ENCODE assay signal across 24 mouse cellular contexts in genomic region chr15:23562181-23562580, GRCm38 (mm10).
A peak's percentile ranks its signal among the peaks of the same experiment; 100 is the strongest.
DNase-seq lines count a peak whose midpoint lies in the region; ATAC-seq and TF ChIP-seq lines count a peak whose summit lies in the region.
"Had no signal": no experiment of that assay in that cellular context is flagged by ENCODE, and none has a peak within 500 bp of the region (broad histone marks: within the 10 kb centered on the region; RNA-seq: fewer than 3 reads in every experiment).

No protein-coding gene starts in this region.

- TF ChIP-seq CTCF in hindbrain, postnatal 0 days (IDR thresholded peaks at IDR 0.05; ENCODE audit: low read depth), result no peak
- no peak for TF ChIP-seq CTCF in midbrain, postnatal 0 days (IDR thresholded peaks at IDR 0.05)

- no peaks in the 10 kb centered on the region for H3K36me3 ChIP-seq in hindbrain, postnatal 0 days (ENCODE audit: insufficient read depth, low read length)
- H3K36me3 ChIP-seq in hindbrain, embryonic 14.5 days (replicated peaks; ENCODE audit: control insufficient read depth, insufficient read depth), result no peaks in the 10 kb centered on the region
- no peaks in the 10 kb centered on the region for H3K36me3 ChIP-seq in midbrain, postnatal 0 days (ENCODE audit: insufficient read depth, low read length)
- H3K36me3 ChIP-seq in midbrain, embryonic 14.5 days (ENCODE audit: control insufficient read depth, insufficient read depth, low read length), result no peaks in the 10 kb centered on the region
- H3K36me3 ChIP-seq in kidney, embryonic 15.5 days, result no peaks in the 10 kb centered on the region
- no peaks in the 10 kb centered on the region for H3K36me3 ChIP-seq in intestine, embryonic 15.5 days
- H3K36me3 ChIP-seq: embryonic facial prominence, embryonic 13.5 days; midbrain, embryonic 15.5 days; neural tube, embryonic 15.5 days had no signal

- H3K27me3 ChIP-seq in hindbrain, postnatal 0 days (ENCODE audit: insufficient read depth, low read length), result no peaks in the 10 kb centered on the region
- H3K27me3 ChIP-seq in hindbrain, embryonic 14.5 days (ENCODE audit: control insufficient read depth, insufficient read depth, low read length), result no peaks in the 10 kb centered on the region
- H3K27me3 ChIP-seq in midbrain, postnatal 0 days (ENCODE audit: insufficient read depth, low read length), result no peaks in the 10 kb centered on the region
- no peaks in the 10 kb centered on the region for H3K27me3 ChIP-seq in midbrain, embryonic 14.5 days (ENCODE audit: control insufficient read depth, insufficient read depth, low read length)
- no peaks in the 10 kb centered on the region for H3K27me3 ChIP-seq in kidney, embryonic 15.5 days
- no peaks in the 10 kb centered on the region for H3K27me3 ChIP-seq in intestine, embryonic 15.5 days (replicated peaks)
- H3K27me3 ChIP-seq: embryonic facial prominence, embryonic 13.5 days; megakaryocyte, embryonic 14.5 days; midbrain, embryonic 15.5 days; neural tube, embryonic 15.5 days had no signal

- peak; percentile 31; the same call in 1 of the 2 replicates for ATAC-seq in cerebellum, adult (ENCODE audit: insufficient number of reproducible peaks, low FRiP score, low TSS enrichment)
- ATAC-seq in hindbrain, postnatal 0 days, result no peak
- ATAC-seq in hindbrain, embryonic 14.5 days (ENCODE audit: low FRiP score), result no peak
- ATAC-seq in midbrain, postnatal 0 days (ENCODE audit: low FRiP score), result no peak
- no peak for ATAC-seq in midbrain, embryonic 14.5 days (ENCODE audit: low FRiP score, low TSS enrichment)
- ATAC-seq in kidney, embryonic 15.5 days (replicated peaks; ENCODE audit: low FRiP score), result no peak
- ATAC-seq in intestine, embryonic 15.5 days, result no peak
- ATAC-seq: CD4-positive, CD25-positive, alpha-beta regulatory T cell, adult 4 months; hindbrain, embryonic 16.5 days; midbrain, embryonic 15.5 days had no signal

- H3K4me1 ChIP-seq in hindbrain, postnatal 0 days (ENCODE audit: insufficient read depth, low read length), result no peaks in the 10 kb centered on the region
- H3K4me1 ChIP-seq in hindbrain, embryonic 14.5 days (replicated peaks; ENCODE audit: control insufficient read depth, insufficient read depth, low read length), result no peaks in the 10 kb centered on the region
- H3K4me1 ChIP-seq in midbrain, postnatal 0 days (ENCODE audit: insufficient read depth, low read length), result no peaks in the 10 kb centered on the region
- no peaks in the 10 kb centered on the region for H3K4me1 ChIP-seq in midbrain, embryonic 14.5 days (ENCODE audit: control insufficient read depth, insufficient read depth, low read length)
- H3K4me1 ChIP-seq in kidney, embryonic 15.5 days, result no peaks in the 10 kb centered on the region
- no peaks in the 10 kb centered on the region for H3K4me1 ChIP-seq in intestine, embryonic 15.5 days (replicated peaks)
- H3K4me1 ChIP-seq: embryonic facial prominence, embryonic 13.5 days; megakaryocyte, embryonic 14.5 days; midbrain, embryonic 15.5 days; neural tube, embryonic 15.5 days had no signal

- H3K4me2 ChIP-seq in hindbrain, postnatal 0 days (ENCODE audit: low read depth, low read length), result no peak overlapping the region
- H3K4me2 ChIP-seq in hindbrain, embryonic 14.5 days (replicated peaks), result no peak overlapping the region
- no peak overlapping the region for H3K4me2 ChIP-seq in midbrain, postnatal 0 days (ENCODE audit: low read depth, low read length, poor library complexity, severe bottlenecking)
- H3K4me2 ChIP-seq in midbrain, embryonic 14.5 days (ENCODE audit: low read length), result no peak overlapping the region
- H3K4me2 ChIP-seq in kidney, embryonic 15.5 days, result no peak overlapping the region
- no peak overlapping the region for H3K4me2 ChIP-seq in intestine, embryonic 15.5 days (replicated peaks)
- H3K4me2 ChIP-seq: embryonic facial prominence, embryonic 13.5 days; midbrain, embryonic 15.5 days; neural tube, embryonic 15.5 days had no signal

- H3K27ac ChIP-seq in hindbrain, postnatal 0 days, result no peak overlapping the region
- no peak overlapping the region for H3K27ac ChIP-seq in hindbrain, embryonic 14.5 days
- no peak overlapping the region for H3K27ac ChIP-seq in midbrain, postnatal 0 days (ENCODE audit: low read depth, low read length)
- no peak overlapping the region for H3K27ac ChIP-seq in midbrain, embryonic 14.5 days (replicated peaks; ENCODE audit: low read depth, low read length)
- no peak overlapping the region for H3K27ac ChIP-seq in kidney, embryonic 15.5 days
- H3K27ac ChIP-seq in intestine, embryonic 15.5 days, result no peak overlapping the region
- H3K27ac ChIP-seq: embryonic facial prominence, embryonic 13.5 days; heart, adult 2 months; kidney, postnatal 0 days; midbrain, embryonic 15.5 days; neural tube, embryonic 15.5 days had no signal

- WGBS in hindbrain, postnatal 0 days, result 85% methylated on average over 2 of the region's 2 CpGs
- 93% methylated on average over 2 of the region's 2 CpGs for WGBS in hindbrain, embryonic 14.5 days
- WGBS in midbrain, postnatal 0 days, result 92% methylated on average over 2 of the region's 2 CpGs
- WGBS in midbrain, embryonic 14.5 days, result 92% methylated on average over 2 of the region's 2 CpGs
- WGBS in kidney, embryonic 15.5 days, result 82% methylated on average over 2 of the region's 2 CpGs
- WGBS in intestine, embryonic 15.5 days, result 82% methylated on average over 2 of the region's 2 CpGs

- no peaks in the 10 kb centered on the region for H3K9me3 ChIP-seq in hindbrain, postnatal 0 days (ENCODE audit: low read length)
- H3K9me3 ChIP-seq in hindbrain, embryonic 14.5 days (ENCODE audit: control insufficient read depth, low read length), result no peaks in the 10 kb centered on the region
- H3K9me3 ChIP-seq in midbrain, postnatal 0 days (ENCODE audit: low read length), result no peaks in the 10 kb centered on the region
- no peaks in the 10 kb centered on the region for H3K9me3 ChIP-seq in midbrain, embryonic 14.5 days (ENCODE audit: control insufficient read depth, low read length)
- no peaks in the 10 kb centered on the region for H3K9me3 ChIP-seq in kidney, embryonic 15.5 days (replicated peaks)
- no peaks in the 10 kb centered on the region for H3K9me3 ChIP-seq in intestine, embryonic 15.5 days
- H3K9me3 ChIP-seq: embryonic facial prominence, embryonic 13.5 days; megakaryocyte, embryonic 14.5 days; midbrain, embryonic 15.5 days; neural tube, embryonic 15.5 days had no signal

- DNase-seq in cerebellum, adult 8-10 months, result no peak
- DNase-seq in hindbrain, postnatal 0 days (ENCODE audit: low spot score), result peak; percentile 17
- no peak for DNase-seq in hindbrain, embryonic 14.5 days (ENCODE audit: low spot score)
- peak; percentile 19 for DNase-seq in midbrain, postnatal 0 days (ENCODE audit: low spot score)
- no peak for DNase-seq in midbrain, embryonic 14.5 days
- DNase-seq: adrenal gland, postnatal 36 days; gastrocnemius, postnatal 14 days; heart, adult 2 months; heart, postnatal 36 days; kidney, adult 11 months; liver; right cerebral cortex, postnatal 14 days; spleen, adult 18-20 months; thymus, postnatal 36 days had no signal

- H3K4me3 ChIP-seq in hindbrain, postnatal 0 days (ENCODE audit: low read length), result no peak overlapping the region
- no peak overlapping the region for H3K4me3 ChIP-seq in hindbrain, embryonic 14.5 days (replicated peaks; ENCODE audit: low read length)
- no peak overlapping the region for H3K4me3 ChIP-seq in midbrain, postnatal 0 days (ENCODE audit: low read depth, low read length)
- no peak overlapping the region for H3K4me3 ChIP-seq in midbrain, embryonic 14.5 days (replicated peaks; ENCODE audit: low read depth, low read length)
- H3K4me3 ChIP-seq in kidney, embryonic 15.5 days (replicated peaks), result no peak overlapping the region
- H3K4me3 ChIP-seq in intestine, embryonic 15.5 days (replicated peaks), result no peak overlapping the region
- H3K4me3 ChIP-seq: embryonic facial prominence, embryonic 13.5 days; heart, adult 2 months; megakaryocyte, embryonic 14.5 days; midbrain, embryonic 15.5 days; neural tube, embryonic 15.5 days had no signal

- no peak overlapping the region for H3K9ac ChIP-seq in hindbrain, postnatal 0 days (replicated peaks; ENCODE audit: low read length)
- H3K9ac ChIP-seq in hindbrain, embryonic 14.5 days, result no peak overlapping the region
- H3K9ac ChIP-seq in midbrain, postnatal 0 days (replicated peaks; ENCODE audit: low read length, poor library complexity, severe bottlenecking), result no peak overlapping the region
- H3K9ac ChIP-seq in midbrain, embryonic 14.5 days (replicated peaks; ENCODE audit: low read length), result no peak overlapping the region
- H3K9ac ChIP-seq in kidney, embryonic 15.5 days, result no peak overlapping the region
- no peak overlapping the region for H3K9ac ChIP-seq in intestine, embryonic 15.5 days
- H3K9ac ChIP-seq: embryonic facial prominence, embryonic 13.5 days; midbrain, embryonic 15.5 days; neural tube, embryonic 15.5 days had no signal

Comparison
In these comparisons a context has a peak if more than half of its experiments do, and no peak if none do; other contexts are left out.
1. DNase-seq: peak in hindbrain, postnatal 0 days (single experiment) and midbrain, postnatal 0 days (single experiment); none in cerebellum, adult 8-10 months (single experiment), hindbrain, embryonic 14.5 days (single experiment) and midbrain, embryonic 14.5 days (single experiment).